Mouse (Mus musculus): ENCODE data around the gene Fbxo21. TPM values are rescaled to one million over a fixed set of nuclear protein-coding genes. Genes with fewer than 3 reads are reported as not detected.

The Fbxo21 gene
- polyA plus RNA-seq, 1 experiment from 2014 or later: 49.1 TPM

- CTCF ChIA-PET: interaction anchor here (2.0 to 6.4 kb wide), 3 partner anchors 12 to 54 kb away, joined by 14 to 34 read pairs (median 14); no protein-coding TSS in a partner anchor
- DNase-seq (ENCODE audit: low read depth, low spot score) (peak; percentile 25), ATAC-seq (peak; percentile 60)
- no peak for TF ChIP-seq CTCF (IDR thresholded peaks at IDR 0.05)
- in situ Hi-C loops (cut with MboI; ENCODE audit: low pct_unique_long_range_greater_than_20kb): no loop called here
- POLR2A ChIA-PET: no interaction called here
- no peaks in the 10 kb centered on the region for H3K27me3 ChIP-seq
Measured at GRCm38 (mm10) chr5:118015028-118015427, 38.5 kb downstream of the Fbxo21 start.

- DNase-seq (ENCODE audit: low read depth, low spot score) (no peak), ATAC-seq (no peak)
- no peaks in the 10 kb centered on the region for H3K27me3 ChIP-seq
- in situ Hi-C loops (cut with MboI; ENCODE audit: low pct_unique_long_range_greater_than_20kb): no loop called here
- CTCF ChIA-PET: interaction anchor here (2.0 to 6.4 kb wide), 2 partner anchors 51 to 53 kb away, joined by 14 to 34 read pairs; no protein-coding TSS in a partner anchor
- TF ChIP-seq CTCF (IDR thresholded peaks at IDR 0.05): no peak
- POLR2A ChIA-PET: no interaction called here
Measured at GRCm38 (mm10) chr5:118015669-118016068, 39.1 kb downstream of the Fbxo21 start.

- no peak for TF ChIP-seq CTCF (IDR thresholded peaks at IDR 0.05)
- DNase-seq (ENCODE audit: low read depth, low spot score): no peak
- in situ Hi-C loops (cut with MboI; ENCODE audit: low pct_unique_long_range_greater_than_20kb): no loop called here
- CTCF ChIA-PET: interaction anchor here (1.5 to 6.4 kb wide), 3 partner anchors 13 to 51 kb away, joined by 3 to 34 read pairs (median 3); no protein-coding TSS in a partner anchor
- POLR2A ChIA-PET: interaction anchor here (0.7 kb wide), 1 partner anchor 738 kb away, joined by 6 read pairs; no protein-coding TSS in a partner anchor
- no peaks in the 10 kb centered on the region for H3K27me3 ChIP-seq
- no peak for ATAC-seq
Measured at GRCm38 (mm10) chr5:118017527-118017926, 41.0 kb downstream of the Fbxo21 start.

GRCm38 (mm10) chr5:118019905-118020304 lies 43.4 kb downstream of the Fbxo21 start:
- CTCF ChIA-PET: interaction anchor here (6.4 kb wide), 1 partner anchor 49 kb away, joined by 34 read pairs; no protein-coding TSS in a partner anchor
- in situ Hi-C loops (cut with MboI; ENCODE audit: low pct_unique_long_range_greater_than_20kb): no loop called here
- no peak for TF ChIP-seq CTCF (IDR thresholded peaks at IDR 0.05)
- POLR2A ChIA-PET: no interaction called here
- no peaks in the 10 kb centered on the region for H3K27me3 ChIP-seq
- ATAC-seq (no peak), DNase-seq (ENCODE audit: low read depth, low spot score) (no peak)

GRCm38 (mm10) chr5:118023053-118023452 lies 46.5 kb downstream of the Fbxo21 start:
- H3K27me3 ChIP-seq: peaks cover 13% of the 10 kb centered on the region
- DNase-seq (ENCODE audit: low read depth, low spot score) (no peak), ATAC-seq (no peak)
- in situ Hi-C loops (cut with MboI; ENCODE audit: low pct_unique_long_range_greater_than_20kb): no loop called here
- CTCF ChIA-PET: interaction anchor here (0.8 kb wide), 2 partner anchors 15 to 44 kb away, joined by 3 read pairs; no protein-coding TSS in a partner anchor
- POLR2A ChIA-PET: no interaction called here
- TF ChIP-seq CTCF (IDR thresholded peaks at IDR 0.05): no peak

- POLR2A ChIA-PET: interaction anchor here (1.2 to 1.3 kb wide), 2 partner anchors 38 to 43 kb away, joined by 4 to 5 read pairs; no protein-coding TSS in a partner anchor
- no peak for TF ChIP-seq CTCF (IDR thresholded peaks at IDR 0.05)
- ATAC-seq: no peak
- CTCF ChIA-PET: interaction anchor here (0.8 to 1.6 kb wide), 3 partner anchors 28 to 44 kb away, joined by 3 to 4 read pairs (median 4); no protein-coding TSS in a partner anchor
- DNase-seq (ENCODE audit: low read depth, low spot score): no peak
- H3K27me3 ChIP-seq: peaks cover 17% of the 10 kb centered on the region
- in situ Hi-C loops (cut with MboI; ENCODE audit: low pct_unique_long_range_greater_than_20kb): no loop called here
Measured at GRCm38 (mm10) chr5:118025880-118026279, 49.4 kb downstream of the Fbxo21 start.

GRCm38 (mm10) chr5:118026343-118026742 lies 49.8 kb downstream of the Fbxo21 start:
- peaks cover 17% of the 10 kb centered on the region for H3K27me3 ChIP-seq
- in situ Hi-C loops (cut with MboI; ENCODE audit: low pct_unique_long_range_greater_than_20kb): no loop called here
- TF ChIP-seq CTCF (IDR thresholded peaks at IDR 0.05): no peak
- DNase-seq (ENCODE audit: low read depth, low spot score) (no peak), ATAC-seq (no peak)
- POLR2A ChIA-PET: interaction anchor here (1.2 to 1.3 kb wide), 2 partner anchors 38 to 43 kb away, joined by 4 to 5 read pairs; no protein-coding TSS in a partner anchor
- CTCF ChIA-PET: interaction anchor here (0.8 to 1.6 kb wide), 3 partner anchors 28 to 43 kb away, joined by 3 to 4 read pairs (median 4); no protein-coding TSS in a partner anchor

GRCm38 (mm10) chr5:118027101-118027697 lies 50.7 kb downstream of the Fbxo21 start:
- ChIA-PET CTCF (interaction anchor here (0.8 to 1.6 kb wide), 3 partner anchors 36 to 43 kb away, joined by 3 to 4 read pairs (median 3); no protein-coding TSS in a partner anchor), POLR2A (interaction anchor here (1.0 to 1.3 kb wide), 2 partner anchors 9 to 42 kb away, joined by 4 read pairs; no protein-coding TSS in a partner anchor)
- TF ChIP-seq CTCF (IDR thresholded peaks at IDR 0.05): no peak
- H3K27me3 ChIP-seq: peaks cover 17% of the 10 kb centered on the region
- DNase-seq (ENCODE audit: low read depth, low spot score) (no peak), ATAC-seq (no peak)
- in situ Hi-C loops (cut with MboI; ENCODE audit: low pct_unique_long_range_greater_than_20kb): no loop called here

GRCm38 (mm10) chr5:118027698-118028190 lies 51.2 kb downstream of the Fbxo21 start, which contains the start of gene Tesc:
Gene Tesc (plus strand): TSS chr5:118027743.
- CTCF ChIA-PET: interaction anchor here (0.8 to 1.4 kb wide), 2 partner anchors 35 to 39 kb away, joined by 3 read pairs; no protein-coding TSS in a partner anchor
- TF ChIP-seq CTCF (IDR thresholded peaks at IDR 0.05): no peak
- POLR2A ChIA-PET: interaction anchor here (1.0 kb wide), 1 partner anchor 9 kb away, joined by 4 read pairs; no protein-coding TSS in a partner anchor
- in situ Hi-C loops (cut with MboI; ENCODE audit: low pct_unique_long_range_greater_than_20kb): no loop called here
- ATAC-seq (peak; percentile 26), DNase-seq (ENCODE audit: low read depth, low spot score) (no peak)
- H3K27me3 ChIP-seq: peaks cover 17% of the 10 kb centered on the region

GRCm38 (mm10) chr5:118028191-118029034 lies 51.9 kb downstream of the Fbxo21 start:
- peaks cover 17% of the 10 kb centered on the region for H3K27me3 ChIP-seq
- ATAC-seq (peak; percentile 32), DNase-seq (ENCODE audit: low read depth, low spot score) (no peak)

More at GRCm38 (mm10) chr5:118028191-118029034, 51.9 kb downstream of the Fbxo21 start:
- CTCF ChIA-PET: interaction anchor here (1.4 kb wide), 1 partner anchor 35 kb away, joined by 3 read pairs; no protein-coding TSS in a partner anchor
- POLR2A ChIA-PET: interaction anchor here (1.0 kb wide), 1 partner anchor 8 kb away, joined by 4 read pairs; no protein-coding TSS in a partner anchor
- TF ChIP-seq CTCF (IDR thresholded peaks at IDR 0.05): no peak
- in situ Hi-C loops (cut with MboI; ENCODE audit: low pct_unique_long_range_greater_than_20kb): no loop called here

All from Patski (cell line).